Mouse (Mus musculus) adrenal gland (tissue): Measurements from ENCODE around the gene Rbfox2.

Experiments used
- intact Hi-C: fragments of 180-260 bp; cut with DNase I; formaldehyde crosslinking; loops from one replicate; pipeline ENCODE4 v1.15.1; 2025

The Rbfox2 gene

GRCm38 (mm10) chr15:77203255-77203981 is 103.4 kb downstream of the Rbfox2 start:
- intact Hi-C loops, result loop anchor here (5.0 kb wide), 1 partner anchor 36 kb away; no protein-coding TSS in a partner anchor

- intact Hi-C loops, result loop anchor here (5.0 kb wide), 1 partner anchor 36 kb away; no protein-coding TSS in a partner anchor
Measured at GRCm38 (mm10) chr15:77202881-77203254, 103.9 kb downstream of the Rbfox2 start.

DNA sequence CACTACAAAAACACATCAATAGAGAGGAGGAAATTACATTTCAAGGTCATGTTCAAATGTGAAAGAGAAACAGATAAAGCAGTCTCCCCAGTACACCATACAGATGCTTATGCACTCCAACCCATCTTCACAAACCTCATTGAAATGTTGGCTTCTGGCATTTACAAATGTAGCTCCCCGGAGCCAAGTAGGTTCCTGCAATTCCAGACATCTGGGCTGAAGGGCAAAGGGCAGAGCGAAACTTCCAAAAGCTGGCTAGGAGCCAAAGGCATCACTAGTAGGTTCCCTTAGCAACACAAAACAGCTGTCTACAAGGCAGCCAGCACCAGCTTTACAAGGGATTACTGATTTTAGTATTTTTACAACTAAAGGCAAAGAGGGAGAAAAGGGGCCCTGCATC is 104.6 kb downstream of the Rbfox2 start:
- intact Hi-C loops, result loop anchor here (5.0 kb wide), 1 partner anchor 35 kb away; no protein-coding TSS in a partner anchor

- intact Hi-C loops, result no loop called here
Measured at GRCm38 (mm10) chr15:77196827-77197226, 110.0 kb downstream of the Rbfox2 start.

DNA sequence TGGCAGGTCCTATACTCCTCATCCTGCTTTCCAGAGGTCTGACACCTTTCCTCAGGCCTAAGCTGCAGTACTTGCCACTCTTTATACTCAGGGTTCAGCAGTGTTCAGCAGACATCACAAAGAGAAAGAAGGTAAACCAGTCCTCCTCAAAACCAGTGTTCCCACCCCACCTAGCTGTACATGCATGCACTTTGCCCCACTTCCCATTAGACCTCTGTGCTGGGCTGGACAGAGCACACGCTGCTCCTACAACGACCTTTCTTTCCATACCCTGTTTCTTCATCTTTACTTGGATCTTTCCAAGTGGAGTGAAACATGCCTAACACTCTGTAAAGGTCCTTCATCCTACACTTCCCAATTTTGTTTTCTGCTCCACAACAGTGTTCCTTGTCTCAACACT is 110.8 kb downstream of the Rbfox2 start:
- intact Hi-C loops, result no loop called here

DNA sequence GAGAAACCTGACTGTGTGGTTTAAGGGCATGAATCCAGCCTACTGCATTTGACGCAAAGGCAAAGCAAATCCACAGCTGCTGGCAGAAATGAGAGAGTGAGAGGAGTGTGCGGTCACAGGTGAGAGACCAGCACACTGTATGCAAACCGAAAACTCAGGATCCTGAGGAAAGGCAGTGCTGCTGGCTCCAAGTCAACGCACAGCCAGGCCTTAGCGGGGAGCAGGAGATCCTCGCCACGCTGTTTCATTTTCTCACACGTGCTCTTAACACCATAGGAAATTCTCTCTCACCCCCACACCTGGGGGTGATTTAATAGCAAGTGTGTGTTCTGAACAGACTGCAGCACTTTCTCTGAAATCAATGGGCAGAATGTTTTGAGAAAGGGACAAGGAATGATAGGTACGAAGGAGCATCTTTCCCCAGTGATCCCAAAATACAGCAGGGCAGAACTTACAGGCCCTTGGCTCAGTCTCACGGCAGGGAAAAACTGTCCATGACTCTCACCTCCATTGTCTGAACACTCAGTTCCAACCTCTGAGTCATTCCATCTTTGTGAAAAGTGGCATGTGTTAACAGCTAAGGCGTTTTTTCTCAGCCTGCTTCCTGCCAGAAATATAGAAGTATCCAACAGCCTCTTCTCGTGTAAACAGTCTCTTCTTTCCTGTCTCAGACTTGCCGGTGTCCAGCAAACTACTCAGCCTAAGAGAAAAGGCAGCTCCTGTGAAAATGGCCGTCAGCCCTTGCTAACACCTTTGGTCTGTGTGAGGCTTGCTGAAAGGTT is 114.5 kb downstream of the Rbfox2 start:
- intact Hi-C loops, result no loop called here

- intact Hi-C loops, result no loop called here
Measured at GRCm38 (mm10) chr15:77186096-77186495, 120.7 kb downstream of the Rbfox2 start.

DNA sequence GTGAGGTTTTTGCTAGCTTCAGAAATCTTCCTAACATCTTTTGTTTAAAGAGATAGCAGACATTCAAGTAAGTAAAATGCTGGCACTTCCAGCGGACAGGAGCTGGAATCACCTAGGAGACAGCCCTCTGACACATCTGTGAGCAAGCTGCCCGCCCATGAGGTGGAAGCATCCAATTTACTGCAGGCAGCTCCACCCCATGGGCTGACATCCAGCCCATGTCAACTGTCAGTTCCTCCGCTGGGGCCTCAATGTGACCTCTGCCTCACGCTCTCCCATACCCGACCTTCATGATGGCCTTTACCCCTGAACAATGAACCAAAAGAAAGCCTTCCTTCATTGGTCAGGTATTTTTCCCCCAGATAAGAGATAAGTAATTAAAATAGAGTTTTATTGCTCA is 121.2 kb downstream of the Rbfox2 start:
- intact Hi-C loops, result no loop called here

DNA sequence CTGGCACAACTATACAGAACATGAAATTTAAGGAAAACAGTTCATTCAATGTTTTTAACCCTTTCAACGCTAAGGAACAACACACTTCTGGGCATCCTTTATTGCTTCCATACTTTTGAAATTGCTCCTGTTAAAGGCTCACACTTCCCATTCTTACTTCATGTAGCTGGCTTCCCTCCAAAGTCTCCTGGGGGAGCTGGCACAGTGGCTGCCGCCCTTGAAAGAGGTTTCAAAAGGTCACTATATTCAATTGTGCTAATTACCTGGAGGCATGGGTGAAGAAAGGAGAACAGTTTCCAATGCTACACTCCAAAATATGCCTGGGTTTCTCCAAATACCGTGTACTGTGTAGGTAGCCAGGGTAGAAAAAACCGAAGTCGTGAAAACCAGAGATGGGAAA is 124.0 kb downstream of the Rbfox2 start:
- intact Hi-C loops, result no loop called here

GRCm38 (mm10) chr15:77174018-77174417 is 132.8 kb downstream of the Rbfox2 start:
- intact Hi-C loops, result no loop called here

DNA sequence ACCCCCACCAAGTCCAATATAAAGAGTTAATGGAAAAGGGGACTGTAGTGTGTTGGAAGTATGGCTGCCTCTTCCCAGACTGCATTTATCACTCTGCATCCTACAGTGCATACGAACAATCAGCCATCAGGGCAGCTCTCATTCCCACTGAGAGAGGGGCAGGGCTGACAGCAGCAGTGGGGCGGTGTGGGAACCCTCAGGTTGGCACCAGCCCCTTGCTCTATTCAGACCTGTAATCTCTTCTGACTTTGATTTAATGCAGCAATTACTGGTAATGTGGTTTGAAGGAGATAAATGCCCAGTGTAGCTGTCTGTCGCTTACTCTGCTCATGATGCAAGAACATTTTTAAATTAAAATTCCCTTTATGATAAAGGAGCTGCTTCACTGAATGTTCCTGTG is 134.4 kb downstream of the Rbfox2 start:
- intact Hi-C loops, result no loop called here

- intact Hi-C loops, result loop anchor here (5.0 kb wide), 1 partner anchor 34 kb away; no protein-coding TSS in a partner anchor
Measured at GRCm38 (mm10) chr15:77168781-77169180, 138.0 kb downstream of the Rbfox2 start.

GRCm38 (mm10) chr15:77166225-77166732 is 140.5 kb downstream of the Rbfox2 start:
- intact Hi-C loops, result loop anchor here (5.0 kb wide), 1 partner anchor 36 kb away; no protein-coding TSS in a partner anchor

DNA sequence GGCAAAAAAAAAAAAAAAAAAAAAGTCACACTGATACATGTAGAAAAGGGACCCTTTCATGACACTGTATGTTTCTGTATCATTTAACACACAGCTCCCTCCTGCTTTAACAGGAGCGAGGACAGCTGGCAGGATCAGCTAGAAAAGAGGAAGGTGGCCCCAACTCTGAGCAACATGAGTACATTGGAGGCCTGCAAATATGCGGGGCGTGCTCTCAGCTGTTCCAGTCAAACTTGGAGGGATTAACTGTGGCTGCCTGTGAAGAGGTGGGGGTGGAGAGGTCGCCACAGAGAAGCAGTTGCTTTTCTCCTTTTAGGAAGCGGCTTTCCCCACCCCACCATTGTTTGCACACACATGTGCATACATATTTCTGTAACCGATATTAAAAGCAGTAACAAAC is 143.5 kb downstream of the Rbfox2 start:
- intact Hi-C loops, result no loop called here

GRCm38 (mm10) chr15:77162931-77163330 is 143.9 kb downstream of the Rbfox2 start:
- intact Hi-C loops, result no loop called here

DNA sequence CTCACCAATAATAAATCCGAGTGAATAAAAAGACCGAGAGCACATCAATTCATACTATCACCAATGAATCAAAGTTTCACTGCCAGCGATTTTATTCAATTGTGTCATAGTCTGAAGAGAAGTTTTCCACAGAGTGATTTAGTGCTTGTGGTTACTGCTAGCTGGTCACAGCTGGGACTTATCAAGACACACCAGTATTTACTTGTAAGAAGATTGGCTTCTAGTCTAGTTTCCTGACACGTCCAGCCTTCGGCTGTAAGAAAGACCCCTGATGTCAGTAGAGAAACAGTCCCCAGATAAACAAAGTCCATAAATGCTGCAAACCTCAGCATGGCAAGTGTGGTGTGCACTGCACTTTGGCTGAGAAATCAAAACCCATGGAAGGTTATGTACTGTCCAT is 145.4 kb downstream of the Rbfox2 start:
- intact Hi-C loops, result no loop called here

GRCm38 (mm10) chr15:77160848-77161247 is 146.0 kb downstream of the Rbfox2 start:
- intact Hi-C loops, result no loop called here

- intact Hi-C loops, result no loop called here
Measured at GRCm38 (mm10) chr15:77156525-77156924, 150.3 kb downstream of the Rbfox2 start.

GRCm38 (mm10) chr15:77154248-77154785 is 152.5 kb downstream of the Rbfox2 start:
- intact Hi-C loops, result loop anchor here (5.0 kb wide), 3 partner anchors 57 to 72 kb away; no protein-coding TSS in a partner anchor

DNA sequence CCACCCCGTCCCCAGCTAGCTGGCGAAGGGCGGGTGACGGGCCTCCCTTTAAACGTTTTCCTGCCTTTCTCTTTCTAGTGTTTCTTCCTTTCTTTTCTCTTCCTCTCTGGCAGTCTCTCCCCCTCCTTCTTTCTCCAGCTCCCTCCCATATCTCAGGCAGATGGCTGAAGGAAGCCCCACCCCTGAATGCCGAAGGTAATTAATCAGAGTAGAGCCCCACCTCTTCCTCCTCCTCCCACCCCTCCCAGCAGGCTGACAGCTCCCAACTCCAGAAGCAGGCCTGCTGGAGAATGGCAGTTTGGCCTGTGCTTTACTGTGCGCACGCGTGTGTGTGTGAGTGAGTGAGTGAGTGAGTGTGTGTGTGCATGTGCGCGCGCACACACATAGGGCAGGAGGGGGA is 153.2 kb downstream of the Rbfox2 start:
- intact Hi-C loops, result loop anchor here (5.0 kb wide), 3 partner anchors 56 to 71 kb away; no protein-coding TSS in a partner anchor

GRCm38 (mm10) chr15:77153088-77153546 is 153.7 kb downstream of the Rbfox2 start:
- intact Hi-C loops, result loop anchor here (5.0 kb wide), 3 partner anchors 56 to 71 kb away; no protein-coding TSS in a partner anchor
